9 mouse cellular contexts compared by ENCODE assay signal in genomic region chr9:106903791-106904134, GRCm38 (mm10). TPM values are rescaled to one million over a fixed set of nuclear protein-coding genes. Genes with fewer than 3 reads are reported as not detected.
A peak's percentile ranks its signal among the peaks of the same experiment; 100 is the strongest.
DNase-seq lines count a peak whose midpoint lies in the region; ATAC-seq and TF ChIP-seq lines count a peak whose summit lies in the region.
"Had no signal": no experiment of that assay in that cellular context is flagged by ENCODE, and none has a peak within 500 bp of the region (broad histone marks: within the 10 kb centered on the region; RNA-seq: fewer than 3 reads in every experiment).

No protein-coding gene starts in this region.

- ATAC-seq in liver, embryonic 11.5 days (replicated peaks; ENCODE audit: low FRiP score) = no peak
- no peak for ATAC-seq in monocyte, adult 5-6 weeks (replicated peaks; ENCODE audit: insufficient number of reproducible peaks, low FRiP score, low TSS enrichment, poor library complexity, severe bottlenecking)

- no peaks in the 10 kb centered on the region for H3K79me2 ChIP-seq in liver, adult 2 months (ENCODE audit: control insufficient read depth, insufficient read depth, low read length)

- peak; percentile 35 for TF ChIP-seq CTCF in liver, adult 2 months (IDR thresholded peaks at IDR 0.05; ENCODE audit: low read depth, low read length)

- H3K27me3 ChIP-seq in liver, adult 2 months (ENCODE audit: control insufficient read depth, insufficient read depth, low read length) = no peaks in the 10 kb centered on the region
- no peaks in the 10 kb centered on the region for H3K27me3 ChIP-seq in liver, embryonic 11.5 days (replicated peaks; ENCODE audit: control insufficient read depth, insufficient read depth, low read length)
- H3K27me3 ChIP-seq: liver, embryonic 15.5 days had no signal

- no peak overlapping the region for H3K4me2 ChIP-seq in liver, embryonic 11.5 days
- H3K4me2 ChIP-seq: liver, embryonic 15.5 days had no signal

- no peaks in the 10 kb centered on the region for H3K36me3 ChIP-seq in liver, adult 2 months (ENCODE audit: control insufficient read depth, insufficient read depth, low read length)
- H3K36me3 ChIP-seq in liver, embryonic 11.5 days (ENCODE audit: control insufficient read depth, insufficient read depth, low read length) = no peaks in the 10 kb centered on the region
- H3K36me3 ChIP-seq: liver, embryonic 15.5 days had no signal

- no peak overlapping the region for H3K4me3 ChIP-seq in liver, adult 2 months (ENCODE audit: insufficient read depth, low read depth, low read length)
- no peak overlapping the region for H3K4me3 ChIP-seq in liver, embryonic 11.5 days (ENCODE audit: low read depth, low read length)
- H3K4me3 ChIP-seq: liver, embryonic 15.5 days had no signal

- TF ChIP-seq POLR2A in liver, adult 2 months (IDR thresholded peaks at IDR 0.05; ENCODE audit: extremely low read depth, insufficient read depth, low read length) = no peak

- H3K9ac ChIP-seq in liver, adult 2 months (ENCODE audit: low read depth, low read length) = no peak overlapping the region
- no peak overlapping the region for H3K9ac ChIP-seq in liver, embryonic 11.5 days (ENCODE audit: low read depth, low read length)
- H3K9ac ChIP-seq: liver, embryonic 15.5 days had no signal

- H3K9me3 ChIP-seq in liver, embryonic 11.5 days (ENCODE audit: control insufficient read depth, low read length) = no peaks in the 10 kb centered on the region
- H3K9me3 ChIP-seq: liver, embryonic 15.5 days had no signal

- H3K27ac ChIP-seq in liver, adult 2 months (replicated peaks; ENCODE audit: insufficient read depth, low read depth, low read length) = no peak overlapping the region
- no peak overlapping the region for H3K27ac ChIP-seq in liver, embryonic 11.5 days (ENCODE audit: low read depth, low read length)
- H3K27ac ChIP-seq: liver, embryonic 15.5 days had no signal

- no peaks in the 10 kb centered on the region for H3K4me1 ChIP-seq in liver, adult 2 months (ENCODE audit: control insufficient read depth, insufficient read depth, low read length)
- no peaks in the 10 kb centered on the region for H3K4me1 ChIP-seq in liver, embryonic 11.5 days (replicated peaks; ENCODE audit: control insufficient read depth, insufficient read depth, low read length)

- DNase-seq in cerebellum, postnatal 14 days = peak; percentile 39 to 48
- no peak for DNase-seq in cerebellum, adult 9-11 months
- peak; percentile 57 for DNase-seq in liver, adult 2 months (ENCODE audit: extremely low read depth, low read depth, low spot score)
- no peak for DNase-seq in liver, embryonic 11.5 days (ENCODE audit: low spot score)
- DNase-seq in adrenal gland, postnatal 25 days = peak; percentile 21
- DNase-seq in kidney, postnatal 10 days = peak; percentile 67
- DNase-seq in thymus, postnatal 4 days = peak; percentile 51

- 9% methylated on average over 1 of the region's 1 CpGs for WGBS in liver, adult 2 months
- 5% methylated on average over 1 of the region's 1 CpGs for WGBS in liver, embryonic 11.5 days

RNA-seq across cellular contexts. Expression of gene Manf, which starts 12.0 kb away (rescaled TPM):
- 78.2 and 102 TPM in 2 replicates for total RNA-seq in liver, adult 2 months (2014; rRNA removed)
- 43.1 and 74.6 TPM in 2 replicates for polyA plus RNA-seq in liver, adult 2 months (2012; rRNA removed)
- 352 TPM in 2 replicates for polyA plus RNA-seq in liver, embryonic 11.5 days (2014; fragmentation: Nextera tagmentation; extraction: Ambion mirVana)
- total RNA-seq in adrenal gland, postnatal 25 days (2021) = 240 and 250 TPM in 2 replicates
- 86.3 to 113 TPM (median 87.6 TPM) in 3 replicates for total RNA-seq in monocyte, adult 5-6 weeks (2017)

RNA-seq across cellular contexts. Expression of gene Rbm15b, which starts 16.5 kb away (rescaled TPM):
- 4.9 and 5.8 TPM in 2 replicates for total RNA-seq in liver, adult 2 months (2014; rRNA removed)
- 4.5 and 4.8 TPM in 2 replicates for polyA plus RNA-seq in liver, adult 2 months (2012; rRNA removed)
- polyA plus RNA-seq in liver, embryonic 11.5 days (2014; fragmentation: Nextera tagmentation; extraction: Ambion mirVana) = 10.9 and 11.4 TPM in 2 replicates
- total RNA-seq in adrenal gland, postnatal 25 days (2021) = 23.2 and 28.0 TPM in 2 replicates
- 20.9 to 43.6 TPM (median 26.8 TPM) in 3 replicates for total RNA-seq in monocyte, adult 5-6 weeks (2017)

Comparison
In these comparisons a context has a peak if more than half of its experiments do, and no peak if none do; other contexts are left out.
1. DNase-seq: peak in cerebellum, postnatal 14 days (2 of 2), liver, adult 2 months (single experiment), adrenal gland, postnatal 25 days (single experiment), kidney, postnatal 10 days (single experiment) and thymus, postnatal 4 days (single experiment); none in cerebellum, adult 9-11 months (single experiment) and liver, embryonic 11.5 days (single experiment).